9 mouse cellular contexts compared by ENCODE assay signal in genomic region chr11:69804972-69805909, GRCm38 (mm10). TPM values are rescaled to one million over a fixed set of nuclear protein-coding genes. Genes with fewer than 3 reads are reported as not detected.
DNase-seq lines count a peak whose midpoint lies in the region; ATAC-seq lines count a peak whose summit lies in the region.
"Had no signal": no experiment of that assay in that cellular context is flagged by ENCODE, and none has a peak within 500 bp of the region (broad histone marks: within the 10 kb centered on the region; RNA-seq: fewer than 3 reads in every experiment).

Tmem102 (minus strand) TSS chr11:69805624.

- no peak within 1 kb of the TSS; the same call in 1 of the 2 replicates for H3K9ac ChIP-seq in hindbrain, embryonic 13.5 days
- H3K9ac ChIP-seq in limb, embryonic 15.5 days = no peak within 1 kb of the TSS
- 0 out of 2 replicates have a peak within 1 kb of the TSS, but pooled peaks have one; percentile 34 for H3K9ac ChIP-seq in neural tube, embryonic 14.5 days (replicated peaks; ENCODE audit: low read depth, low read length)

- H3K9me3 ChIP-seq in hindbrain, embryonic 13.5 days = 0 out of 2 replicates have a peak, but pooled peaks cover 3% of the 10 kb centered on the region
- no peaks in the 10 kb centered on the region for H3K9me3 ChIP-seq in limb, embryonic 15.5 days
- H3K9me3 ChIP-seq in neural tube, embryonic 14.5 days (ENCODE audit: control insufficient read depth, low read length) = no peaks in the 10 kb centered on the region

- DNase-seq in thymus, postnatal 0 days (ENCODE audit: low spot score) = peak; percentile 3
- DNase-seq in thymus, postnatal 25 days = no peak
- DNase-seq in left cerebral cortex, postnatal 36 days (ENCODE audit: low spot score in 2 of 2) = no peak
- DNase-seq in cerebellum, adult 8-10 months = no peak
- DNase-seq in layer of hippocampus, adult 9-11 months = no peak

- peaks cover 51% of the 10 kb centered on the region for H3K27me3 ChIP-seq in hindbrain, embryonic 13.5 days
- H3K27me3 ChIP-seq in limb, embryonic 15.5 days = peaks cover 54% of the 10 kb centered on the region
- peaks cover 11% of the 10 kb centered on the region for H3K27me3 ChIP-seq in neural tube, embryonic 14.5 days (ENCODE audit: control insufficient read depth, insufficient read depth, low read length)

- peaks cover 51% of the 10 kb centered on the region for H3K4me1 ChIP-seq in hindbrain, embryonic 13.5 days (replicated peaks)
- H3K4me1 ChIP-seq in limb, embryonic 15.5 days = peaks cover 49% of the 10 kb centered on the region
- peaks cover 29% of the 10 kb centered on the region for H3K4me1 ChIP-seq in neural tube, embryonic 14.5 days (ENCODE audit: control insufficient read depth, insufficient read depth, low read length)

- no peak within 1 kb of the TSS for H3K27ac ChIP-seq in hindbrain, embryonic 13.5 days
- H3K27ac ChIP-seq in limb, embryonic 15.5 days = no peak within 1 kb of the TSS
- no peak within 1 kb of the TSS for H3K27ac ChIP-seq in neural tube, embryonic 14.5 days (ENCODE audit: low read depth, low read length)

- ATAC-seq in hindbrain, embryonic 13.5 days (ENCODE audit: low FRiP score) = no peak
- no peak for ATAC-seq in limb, embryonic 15.5 days (ENCODE audit: insufficient number of reproducible peaks, low FRiP score, low TSS enrichment, low read depth)
- ATAC-seq in neural tube, embryonic 14.5 days (ENCODE audit: low read depth) = no peak
- ATAC-seq: Patski had no signal

- H3K4me2 ChIP-seq in hindbrain, embryonic 13.5 days = peak within 1 kb of the TSS; percentile 94
- peak within 1 kb of the TSS; percentile 97 for H3K4me2 ChIP-seq in limb, embryonic 15.5 days
- H3K4me2 ChIP-seq in neural tube, embryonic 14.5 days (ENCODE audit: low read depth, low read length) = peak within 1 kb of the TSS; percentile 96; the same call in 1 of the 2 replicates

- H3K36me3 ChIP-seq in hindbrain, embryonic 13.5 days = no peaks in the 10 kb centered on the region
- H3K36me3 ChIP-seq in limb, embryonic 15.5 days = no peaks in the 10 kb centered on the region
- H3K36me3 ChIP-seq in neural tube, embryonic 14.5 days (ENCODE audit: control insufficient read depth, insufficient read depth, low read length) = no peaks in the 10 kb centered on the region

- intact Hi-C loops in left cerebral cortex, postnatal 36 days (cut with DNase I) = loop anchor here (5.0 kb wide), 1 partner anchor 72 kb away; the partner anchor contains the start of gene Tmem95

- peak within 1 kb of the TSS; percentile 10; the same call in 1 of the 2 replicates for H3K4me3 ChIP-seq in hindbrain, embryonic 13.5 days
- peak within 1 kb of the TSS; percentile 60 for H3K4me3 ChIP-seq in limb, embryonic 15.5 days
- no peak within 1 kb of the TSS for H3K4me3 ChIP-seq in neural tube, embryonic 14.5 days (ENCODE audit: low read depth, low read length)

- 5% methylated on average over 29 of the region's 29 CpGs for WGBS in hindbrain, embryonic 13.5 days
- WGBS in limb, embryonic 15.5 days = 12% methylated on average over 29 of the region's 29 CpGs
- WGBS in neural tube, embryonic 14.5 days = 6% methylated on average over 29 of the region's 29 CpGs

RNA-seq across cellular contexts. Expression of gene Tmem102, which starts in this region (rescaled TPM):
- 11.2 and 12.8 TPM in 2 replicates for polyA plus RNA-seq in thymus, postnatal 0 days (2015; fragmentation: Nextera tagmentation; extraction: Ambion mirVana)
- polyA plus RNA-seq in hindbrain, embryonic 13.5 days (2015; fragmentation: Nextera tagmentation; extraction: Ambion mirVana) = 1.1 TPM in 2 replicates
- polyA plus RNA-seq in limb, embryonic 15.5 days (2015; fragmentation: Nextera tagmentation; extraction: Ambion mirVana) = 8.1 and 8.9 TPM in 2 replicates
- polyA plus RNA-seq in neural tube, embryonic 14.5 days (2014; fragmentation: Nextera tagmentation; extraction: Ambion mirVana) = 0.68 and 0.76 TPM in 2 replicates
- not detected for total RNA-seq in left cerebral cortex, postnatal 36 days (2021)
